Mouse (Mus musculus) layer of hippocampus, adult 8-10 months (tissue): Measurements from ENCODE around the gene Aff1. TPM values are rescaled to one million over a fixed set of nuclear protein-coding genes. Genes with fewer than 3 reads are reported as not detected.

Experiments
- total RNA-seq, 4 experiments: library from RNA; stranded (reverse); gene quantifications; 2 replicates each; pipeline ENCODE4 v1.2.4; 2022

Gene Aff1
- total RNA-seq, 4 experiments from 2014 or later, result 19.5 to 24.0 (median 21.1) TPM

Other genes starting within 250 kb of the Aff1 start
- under 1 TPM in 1 of 4 experiments, not detected in 3; 0.16 TPM for gene Slc10a6, start 63.0 kb upstream of the Aff1 start, total RNA-seq
- not detected for gene 1700016H13Rik, start 36.4 kb upstream of the Aff1 start, total RNA-seq
- 10 to 100 TPM; 28.9 to 33.5 (median 30.9) TPM for gene Klhl8, start 218.9 kb downstream of the Aff1 start, total RNA-seq